Mouse (Mus musculus) heart, embryonic 16.5 days (tissue): Measurements from ENCODE around the gene Dnajb7. TPM values are rescaled to one million over a fixed set of nuclear protein-coding genes. Genes with fewer than 3 reads are reported as not detected.

Source experiments
- ATAC-seq: fragments of 200-750 bp; cut with Nextera tagmentation; replicated peaks from 2 replicates; pipeline ENCODE4 v1.8.0; 2017; ENCODE audit warnings: moderate number of reproducible peaks; ENCODE audit not compliant: insufficient read depth, low FRiP score; ENCODE audit errors: extremely low read depth
- H3K27ac ChIP-seq: fragments of 300-500 bp; sonication (generic); 2 replicates; pipeline ENCODE4 v1.5.1; 2014; ENCODE audit warnings: mild to moderate bottlenecking, low read length, control low read depth, moderate library complexity
- H3K27me3 ChIP-seq: fragments of 300-500 bp; sonication (generic); 2 replicates; pipeline ENCODE4 v1.6.1; 2014; ENCODE audit warnings: low read length, mixed read lengths; ENCODE audit not compliant: control insufficient read depth, insufficient read depth
- H3K36me3 ChIP-seq: fragments of 300-500 bp; sonication (generic); 2 replicates; pipeline ENCODE4 v1.6.1; 2014; ENCODE audit not compliant: control insufficient read depth, insufficient read depth
- H3K4me1 ChIP-seq: fragments of 300-500 bp; sonication (generic); 2 replicates; pipeline ENCODE4 v1.6.1; 2014; ENCODE audit warnings: low read length, mixed read lengths; ENCODE audit not compliant: control insufficient read depth, insufficient read depth
- H3K4me2 ChIP-seq: fragments of 300-500 bp; sonication (generic); 2 replicates; pipeline ENCODE4 v1.6.1; 2014; ENCODE audit warnings: low read depth, mild to moderate bottlenecking, control low read depth, low read length
- H3K4me3 ChIP-seq: fragments of 300-500 bp; sonication (generic); 2 replicates; pipeline ENCODE4 v1.5.1; 2014; ENCODE audit warnings: mild to moderate bottlenecking, control low read depth, low read length
- H3K9ac ChIP-seq: fragments of 300-500 bp; sonication (generic); 2 replicates; pipeline ENCODE4 v1.6.1; 2014; ENCODE audit warnings: low read length, control low read depth
- H3K9me3 ChIP-seq: fragments of 300-500 bp; sonication (generic); replicated peaks from 2 replicates; pipeline ENCODE4 v1.6.1; 2016; ENCODE audit warnings: low read length; ENCODE audit not compliant: control insufficient read depth
- WGBS: fragments of 180-500 bp; shearing (Covaris S2); extraction: QIAGEN DNeasy Blood & Tissue Kit; methylation state at CpG from one replicate; pipeline ENCODE4 v1.1.7; 2014; 5-methylcytosine and 5-hydroxymethylcytosine counted together
- polyA plus RNA-seq: library from polyadenylated mRNA; unstranded; fragments of >200 nt; fragmentation: Nextera tagmentation; extraction: Ambion mirVana; gene quantifications from 2 replicates; pipeline ENCODE4 v1.2.1, GENCODE M21; 2015

Gene Dnajb7
- polyA plus RNA-seq, 1 experiment from 2014 or later = 1.7 TPM

DNA sequence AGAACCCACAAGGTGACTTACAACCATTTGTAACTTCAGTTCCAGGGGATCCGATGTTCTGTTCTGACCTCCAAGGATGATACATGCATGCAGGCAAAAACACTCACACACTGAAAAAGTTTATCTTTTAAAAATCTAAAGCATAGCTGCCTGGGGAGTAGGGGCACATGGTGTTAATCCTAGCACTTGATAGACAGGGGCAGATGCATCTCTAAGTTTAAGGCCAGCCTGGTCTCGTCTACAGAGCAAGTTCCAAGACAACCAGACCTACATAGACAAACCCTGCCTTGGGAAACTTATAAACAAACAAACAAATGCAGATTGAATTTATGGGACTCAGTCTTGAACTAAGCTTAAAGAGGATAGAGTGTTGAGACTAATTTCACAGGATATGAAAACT is 29.3 kb downstream of the Dnajb7 start:
- H3K9ac ChIP-seq = no peak overlapping the region
- H3K36me3 ChIP-seq = peaks cover 28% of the 10 kb centered on the region
- no peak overlapping the region for H3K4me2 ChIP-seq
- 92% methylated on average over 2 of the region's 2 CpGs for WGBS
- H3K27ac ChIP-seq = no peak overlapping the region
- H3K4me3 ChIP-seq = no peak overlapping the region
- no peaks in the 10 kb centered on the region for H3K9me3 ChIP-seq
- H3K27me3 ChIP-seq = no peaks in the 10 kb centered on the region
- no peaks in the 10 kb centered on the region for H3K4me1 ChIP-seq
- ATAC-seq = no peak

GRCm38 (mm10) chr15:81374621-81375020 is 33.5 kb downstream of the Dnajb7 start:
- no peaks in the 10 kb centered on the region for H3K27me3 ChIP-seq
- no peak overlapping the region for H3K27ac ChIP-seq
- peaks cover 40% of the 10 kb centered on the region for H3K36me3 ChIP-seq
- H3K9me3 ChIP-seq = no peaks in the 10 kb centered on the region
- H3K9ac ChIP-seq = no peak overlapping the region
- no peak overlapping the region for H3K4me3 ChIP-seq
- WGBS = 86% methylated on average over 11 of the region's 11 CpGs
- ATAC-seq = no peak
- H3K4me2 ChIP-seq = no peak overlapping the region
- H3K4me1 ChIP-seq = no peaks in the 10 kb centered on the region

- 75% methylated on average over 1 of the region's 1 CpGs for WGBS
- Histone ChIP-seq H3K27ac (no peak overlapping the region), H3K9ac (no peak overlapping the region), H3K4me3 (no peak overlapping the region), H3K36me3 (peaks cover 52% of the 10 kb centered on the region), H3K4me1 (no peaks in the 10 kb centered on the region), H3K9me3 (no peaks in the 10 kb centered on the region), H3K27me3 (no peaks in the 10 kb centered on the region), H3K4me2 (no peak overlapping the region)
- no peak for ATAC-seq
Observed at GRCm38 (mm10) chr15:81370356-81370755, 37.7 kb downstream of the Dnajb7 start.

GRCm38 (mm10) chr15:81368601-81369000 is 39.5 kb downstream of the Dnajb7 start:
- Histone ChIP-seq H3K4me2 (no peak overlapping the region), H3K9ac (no peak overlapping the region), H3K4me3 (no peak overlapping the region), H3K9me3 (no peaks in the 10 kb centered on the region), H3K27ac (no peak overlapping the region), H3K4me1 (no peaks in the 10 kb centered on the region), H3K36me3 (peaks cover 53% of the 10 kb centered on the region), H3K27me3 (no peaks in the 10 kb centered on the region)
- no peak for ATAC-seq
- 93% methylated on average over 1 of the region's 1 CpGs for WGBS

DNA sequence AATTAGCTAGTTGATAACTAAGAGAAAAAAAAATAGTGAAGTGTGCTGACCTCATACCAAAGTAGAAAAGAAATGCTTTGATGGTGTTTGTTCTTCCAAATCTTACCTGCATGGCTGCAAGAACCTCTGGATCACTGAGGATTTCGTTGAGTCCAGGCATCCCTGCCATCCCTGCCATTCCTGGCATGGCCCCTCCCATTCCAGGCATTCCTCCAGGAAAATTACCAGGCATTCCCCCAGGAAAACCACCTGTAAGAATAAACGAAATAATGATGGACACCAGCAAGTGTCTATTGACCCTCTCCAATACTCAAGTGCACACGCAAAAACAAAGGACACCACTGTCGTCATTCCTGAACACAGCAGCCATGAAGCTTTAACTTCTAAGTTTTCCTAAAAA is 41.9 kb downstream of the Dnajb7 start:
- Histone ChIP-seq H3K9me3 (no peaks in the 10 kb centered on the region), H3K27me3 (no peaks in the 10 kb centered on the region), H3K36me3 (peaks cover 45% of the 10 kb centered on the region), H3K4me2 (no peak overlapping the region), H3K27ac (no peak overlapping the region), H3K4me1 (peaks cover 4% of the 10 kb centered on the region), H3K9ac (no peak overlapping the region), H3K4me3 (no peak overlapping the region)
- 71% methylated on average over 4 of the region's 4 CpGs for WGBS
- no peak for ATAC-seq

- Histone ChIP-seq H3K27ac (no peak overlapping the region), H3K4me3 (no peak overlapping the region), H3K4me2 (no peak overlapping the region), H3K9me3 (no peaks in the 10 kb centered on the region), H3K4me1 (peaks cover 4% of the 10 kb centered on the region), H3K36me3 (peaks cover 37% of the 10 kb centered on the region), H3K27me3 (no peaks in the 10 kb centered on the region), H3K9ac (no peak overlapping the region)
- no peak for ATAC-seq
- WGBS = 80% methylated on average over 8 of the region's 8 CpGs
Observed at GRCm38 (mm10) chr15:81365246-81365645, 42.9 kb downstream of the Dnajb7 start.

- no peaks in the 10 kb centered on the region for H3K27me3 ChIP-seq
- ATAC-seq = no peak
- H3K4me2 ChIP-seq = no peak overlapping the region
- no peak overlapping the region for H3K27ac ChIP-seq
- H3K9ac ChIP-seq = no peak overlapping the region
- H3K36me3 ChIP-seq = peaks cover 34% of the 10 kb centered on the region
- no peaks in the 10 kb centered on the region for H3K9me3 ChIP-seq
- no peak overlapping the region for H3K4me3 ChIP-seq
- H3K4me1 ChIP-seq = peaks cover 11% of the 10 kb centered on the region
- 88% methylated on average over 1 of the region's 1 CpGs for WGBS
Observed at GRCm38 (mm10) chr15:81364271-81364670, 43.8 kb downstream of the Dnajb7 start.

- ATAC-seq = no peak
- Histone ChIP-seq H3K9ac (no peak overlapping the region), H3K36me3 (peaks cover 30% of the 10 kb centered on the region), H3K4me1 (peaks cover 11% of the 10 kb centered on the region), H3K27ac (no peak overlapping the region), H3K4me2 (no peak overlapping the region), H3K4me3 (no peak overlapping the region), H3K9me3 (no peaks in the 10 kb centered on the region), H3K27me3 (no peaks in the 10 kb centered on the region)
- WGBS = 78% methylated on average over 1 of the region's 1 CpGs
Observed at GRCm38 (mm10) chr15:81362501-81362900, 45.6 kb downstream of the Dnajb7 start.

DNA sequence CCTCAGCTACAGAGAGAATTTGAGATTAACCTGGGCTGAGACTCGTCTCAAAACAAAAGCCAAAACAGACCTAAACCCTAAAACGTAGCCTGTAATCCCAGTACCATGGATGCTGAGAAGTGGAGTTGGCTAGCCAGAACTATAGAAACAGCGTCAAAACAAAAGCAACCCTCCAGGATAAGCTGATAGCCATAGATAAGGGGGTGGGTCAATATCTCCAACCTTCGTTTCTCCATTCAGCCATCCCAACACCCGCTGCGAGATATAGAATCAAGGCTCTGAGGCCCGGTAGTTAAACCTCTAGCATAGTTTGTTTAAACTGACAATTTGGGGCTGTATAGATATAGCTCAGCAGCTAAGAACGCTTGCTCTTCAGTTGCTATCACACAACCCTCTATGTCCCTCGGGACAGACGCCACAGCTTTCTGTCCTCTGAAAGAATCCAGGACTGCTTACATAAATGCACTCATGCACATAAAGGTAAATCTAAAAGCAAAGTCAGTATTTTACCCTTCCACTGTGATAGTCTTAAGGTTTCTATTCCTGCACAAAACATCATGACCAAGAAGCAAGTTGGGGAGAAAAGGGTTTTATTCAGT is 46.6 kb downstream of the Dnajb7 start:
- Histone ChIP-seq H3K27me3 (no peaks in the 10 kb centered on the region), H3K9ac (no peak overlapping the region), H3K4me1 (peaks cover 11% of the 10 kb centered on the region), H3K4me3 (no peak overlapping the region; the same call in 1 of the 2 replicates), H3K27ac (peak overlapping the region; percentile 88), H3K9me3 (no peaks in the 10 kb centered on the region), H3K36me3 (peaks cover 20% of the 10 kb centered on the region), H3K4me2 (peak overlapping the region; percentile 73)
- ATAC-seq = no peak
- WGBS = 25% methylated on average over 10 of the region's 10 CpGs
